Mouse (Mus musculus) neural tube, embryonic 10.5 days (tissue): ENCODE results near the gene Dok3.
A peak's percentile ranks its signal among the peaks of the same experiment; 100 is the strongest.

Experiments
- DNase-seq: peaks from one replicate; pipeline ENCODE4 v3.0.0-alpha.2; 2017; ENCODE audit warnings: low spot score; ENCODE audit errors: extremely low spot score

The Dok3 gene

GRCm38 (mm10) chr13:55478036-55478435 lies 51.1 kb downstream of the Dok3 start:
- peak; percentile 44 for DNase-seq

GRCm38 (mm10) chr13:55477492-55477891 lies 51.6 kb downstream of the Dok3 start:
- no peak for DNase-seq

GRCm38 (mm10) chr13:55476256-55476655 lies 52.8 kb downstream of the Dok3 start:
- DNase-seq: no peak

GRCm38 (mm10) chr13:55475750-55476149 lies 53.3 kb downstream of the Dok3 start:
- DNase-seq: no peak

GRCm38 (mm10) chr13:55474621-55475069 lies 54.5 kb downstream of the Dok3 start:
- DNase-seq: peak; percentile 49

- no peak for DNase-seq
Measured at GRCm38 (mm10) chr13:55473961-55474360, 55.1 kb downstream of the Dok3 start.
